Mouse (Mus musculus): ENCODE measurements around the gene Poldip2. TPM values are rescaled to one million over a fixed set of nuclear protein-coding genes. Genes with fewer than 3 reads are reported as not detected.

The Poldip2 gene
- polyA plus RNA-seq, 1 experiment from 2014 or later: 185 TPM

- no peak for DNase-seq (ENCODE audit: low spot score)
- peak within 1 kb of the TSS; percentile 91 for H3K27ac ChIP-seq (ENCODE audit: low read depth, low read length)
- H3K4me3 ChIP-seq (ENCODE audit: low read depth, low read length): peak within 1 kb of the TSS; percentile 87
- H3K9me3 ChIP-seq (replicated peaks; ENCODE audit: control insufficient read depth, low read length): no peaks in the 10 kb centered on the region
- no peaks in the 10 kb centered on the region for H3K27me3 ChIP-seq (replicated peaks; ENCODE audit: control insufficient read depth, insufficient read depth, low read length)
- peaks cover 12% of the 10 kb centered on the region for H3K4me1 ChIP-seq (ENCODE audit: control insufficient read depth, insufficient read depth, low read length)
- WGBS: 69% methylated on average over 7 of the region's 7 CpGs
- H3K9ac ChIP-seq (ENCODE audit: low read length): peak within 1 kb of the TSS; percentile 92
- no peak for ATAC-seq
- no peaks in the 10 kb centered on the region for H3K36me3 ChIP-seq (ENCODE audit: control insufficient read depth, insufficient read depth, low read length)
- H3K4me2 ChIP-seq (ENCODE audit: low read length): peak within 1 kb of the TSS; percentile 82
Measured at GRCm38 (mm10) chr11:78499004-78499403, 13.0 kb upstream of the Poldip2 start, which contains the start of gene Vtn. Gene Vtn (plus strand): TSS chr11:78499091.

- Histone ChIP-seq H3K27me3 (replicated peaks; ENCODE audit: control insufficient read depth, insufficient read depth, low read length) (no peaks in the 10 kb centered on the region), H3K27ac (ENCODE audit: low read depth, low read length) (no peak overlapping the region), H3K9me3 (replicated peaks; ENCODE audit: control insufficient read depth, low read length) (no peaks in the 10 kb centered on the region), H3K9ac (ENCODE audit: low read length) (no peak overlapping the region), H3K4me2 (ENCODE audit: low read length) (no peak overlapping the region), H3K4me1 (ENCODE audit: control insufficient read depth, insufficient read depth, low read length) (peaks cover 12% of the 10 kb centered on the region), H3K4me3 (ENCODE audit: low read depth, low read length) (no peak overlapping the region), H3K36me3 (ENCODE audit: control insufficient read depth, insufficient read depth, low read length) (no peaks in the 10 kb centered on the region)
- WGBS: 51% methylated on average over 16 of the region's 16 CpGs
- ATAC-seq: no peak
- no peak for DNase-seq (ENCODE audit: low spot score)
Measured at GRCm38 (mm10) chr11:78499543-78499942, 12.4 kb upstream of the Poldip2 start.

DNA sequence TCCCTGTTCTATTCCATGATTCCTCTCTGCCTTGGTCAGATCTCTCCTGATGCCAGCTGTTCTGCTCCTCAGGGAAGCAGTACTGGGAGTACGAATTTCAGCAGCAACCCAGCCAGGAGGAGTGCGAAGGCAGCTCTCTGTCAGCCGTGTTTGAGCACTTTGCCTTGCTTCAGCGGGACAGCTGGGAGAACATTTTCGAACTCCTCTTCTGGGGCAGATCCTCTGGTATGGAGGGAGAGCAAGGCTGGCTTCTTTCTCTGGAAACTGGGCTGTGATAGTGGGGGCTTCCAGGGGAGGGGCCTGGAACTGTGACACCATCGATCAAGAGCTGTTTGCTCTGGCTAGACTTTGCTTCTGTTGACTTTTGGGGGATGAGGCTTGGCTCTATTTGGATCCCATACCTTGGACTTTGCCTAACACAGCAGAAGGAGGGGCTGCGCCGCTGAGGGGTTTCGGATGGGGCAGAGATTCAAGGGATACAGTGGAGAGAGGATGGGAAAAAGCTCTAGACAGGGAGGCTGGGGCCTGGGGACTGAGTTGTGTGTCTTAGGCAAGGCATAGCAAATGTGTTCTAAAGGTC, 11.3 kb upstream of the Poldip2 start:
- peaks cover 10% of the 10 kb centered on the region for H3K4me1 ChIP-seq (ENCODE audit: control insufficient read depth, insufficient read depth, low read length)
- H3K27me3 ChIP-seq (replicated peaks; ENCODE audit: control insufficient read depth, insufficient read depth, low read length): no peaks in the 10 kb centered on the region
- peaks cover 7% of the 10 kb centered on the region for H3K36me3 ChIP-seq (ENCODE audit: control insufficient read depth, insufficient read depth, low read length)
- 73% methylated on average over 9 of the region's 9 CpGs for WGBS
- H3K4me3 ChIP-seq (ENCODE audit: low read depth, low read length): no peak overlapping the region
- no peaks in the 10 kb centered on the region for H3K9me3 ChIP-seq (replicated peaks; ENCODE audit: control insufficient read depth, low read length)
- H3K27ac ChIP-seq (ENCODE audit: low read depth, low read length): no peak overlapping the region
- no peak for ATAC-seq
- H3K9ac ChIP-seq (ENCODE audit: low read length): no peak overlapping the region
- H3K4me2 ChIP-seq (ENCODE audit: low read length): no peak overlapping the region
- DNase-seq (ENCODE audit: low spot score): no peak

- Histone ChIP-seq H3K9ac (ENCODE audit: low read length) (no peak overlapping the region), H3K36me3 (ENCODE audit: control insufficient read depth, insufficient read depth, low read length) (peaks cover 15% of the 10 kb centered on the region), H3K4me2 (ENCODE audit: low read length) (no peak overlapping the region), H3K27ac (ENCODE audit: low read depth, low read length) (no peak overlapping the region), H3K4me1 (ENCODE audit: control insufficient read depth, insufficient read depth, low read length) (peaks cover 2% of the 10 kb centered on the region; the same call in 1 of the 2 replicates), H3K9me3 (replicated peaks; ENCODE audit: control insufficient read depth, low read length) (no peaks in the 10 kb centered on the region), H3K27me3 (replicated peaks; ENCODE audit: control insufficient read depth, insufficient read depth, low read length) (no peaks in the 10 kb centered on the region), H3K4me3 (ENCODE audit: low read depth, low read length) (no peak overlapping the region)
- ATAC-seq (no peak), DNase-seq (ENCODE audit: low spot score) (no peak)
- WGBS: 83% methylated on average over 20 of the region's 20 CpGs
Measured at GRCm38 (mm10) chr11:78501529-78501928, 10.5 kb upstream of the Poldip2 start.

DNA sequence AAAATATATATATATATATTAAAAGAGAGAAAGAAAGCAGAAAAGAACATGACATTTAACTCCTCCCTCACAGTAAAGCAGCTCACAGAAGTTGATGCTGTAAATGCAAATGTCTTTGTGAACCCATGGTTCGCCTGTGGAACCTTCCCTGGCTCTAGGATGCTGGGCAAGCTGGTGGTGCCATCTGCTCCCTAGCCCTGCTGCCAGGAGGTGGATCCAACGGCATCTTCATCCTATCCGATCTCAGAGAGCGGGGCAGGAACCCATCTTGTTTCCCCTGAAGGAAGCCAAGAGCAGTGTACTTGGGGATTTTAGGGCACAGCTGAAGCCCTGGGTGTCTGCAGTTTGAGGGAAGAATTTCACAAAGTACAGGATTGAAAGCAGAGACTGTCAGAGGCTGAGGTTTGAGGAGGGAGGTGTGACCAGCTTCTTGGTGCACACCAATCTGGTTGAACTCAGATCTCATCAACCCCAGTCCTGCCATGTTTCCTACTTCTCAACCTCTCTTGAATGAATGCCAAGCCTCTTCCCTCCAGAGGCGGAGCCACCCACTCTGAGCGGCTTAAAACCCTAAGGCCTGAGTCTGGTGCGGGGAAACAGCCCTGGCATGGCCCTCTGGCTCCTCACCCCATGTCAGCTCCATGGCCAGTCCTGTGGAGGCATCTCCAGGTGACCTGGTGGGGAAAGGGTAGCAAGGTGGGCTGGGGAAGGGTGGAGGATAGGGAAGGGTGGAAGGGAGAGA, 8.9 kb upstream of the Poldip2 start, which contains the start of gene Sebox:
Sebox (plus strand) TSS at position 539 of the 742 bp plus-strand sequence.
- no peak within 1 kb of the TSS for H3K4me3 ChIP-seq (ENCODE audit: low read depth, low read length)
- no peak within 1 kb of the TSS for H3K9ac ChIP-seq (ENCODE audit: low read length)
- ATAC-seq (no peak), DNase-seq (ENCODE audit: low spot score) (peak; percentile 59)
- H3K4me2 ChIP-seq (ENCODE audit: low read length): no peak within 1 kb of the TSS
- H3K27ac ChIP-seq (ENCODE audit: low read depth, low read length): peak within 1 kb of the TSS; percentile 46; the same call in 1 of the 2 replicates
- no peaks in the 10 kb centered on the region for H3K27me3 ChIP-seq (replicated peaks; ENCODE audit: control insufficient read depth, insufficient read depth, low read length)
- H3K9me3 ChIP-seq (replicated peaks; ENCODE audit: control insufficient read depth, low read length): no peaks in the 10 kb centered on the region
- H3K36me3 ChIP-seq (ENCODE audit: control insufficient read depth, insufficient read depth, low read length): peaks cover 29% of the 10 kb centered on the region
- no peaks in the 10 kb centered on the region for H3K4me1 ChIP-seq (ENCODE audit: control insufficient read depth, insufficient read depth, low read length)
- whole genome bisulfite sequencing: 65% methylated on average over 7 of the region's 7 CpGs

DNA sequence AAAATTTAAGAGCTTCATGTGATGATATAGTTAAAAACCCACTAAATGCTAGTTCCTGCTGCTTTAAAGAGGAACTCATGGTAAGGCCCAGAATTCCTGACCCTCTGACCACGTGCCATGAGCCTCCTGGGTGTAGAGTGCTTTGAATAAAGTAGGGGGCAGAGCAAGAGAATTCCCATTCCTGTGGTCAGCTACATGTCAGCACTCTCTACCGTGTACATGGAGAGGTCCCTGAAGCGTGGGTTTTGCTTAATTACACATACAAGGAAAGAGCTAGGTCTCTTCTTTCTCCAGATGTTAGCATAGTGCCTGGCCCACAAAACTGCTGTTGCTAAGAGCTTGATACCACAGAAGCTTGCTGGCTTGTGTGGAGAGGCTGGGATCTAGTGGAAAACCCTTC, 6.6 kb upstream of the Poldip2 start:
- Histone ChIP-seq H3K27ac (ENCODE audit: low read depth, low read length) (no peak overlapping the region), H3K4me3 (ENCODE audit: low read depth, low read length) (no peak overlapping the region), H3K9me3 (replicated peaks; ENCODE audit: control insufficient read depth, low read length) (no peaks in the 10 kb centered on the region), H3K27me3 (replicated peaks; ENCODE audit: control insufficient read depth, insufficient read depth, low read length) (no peaks in the 10 kb centered on the region), H3K4me2 (ENCODE audit: low read length) (no peak overlapping the region), H3K4me1 (ENCODE audit: control insufficient read depth, insufficient read depth, low read length) (no peaks in the 10 kb centered on the region), H3K36me3 (ENCODE audit: control insufficient read depth, insufficient read depth, low read length) (peaks cover 36% of the 10 kb centered on the region), H3K9ac (ENCODE audit: low read length) (no peak overlapping the region)
- DNase-seq (ENCODE audit: low spot score) (no peak), ATAC-seq (no peak)
- WGBS: 81% methylated on average over 3 of the region's 3 CpGs

- H3K27me3 ChIP-seq (replicated peaks; ENCODE audit: control insufficient read depth, insufficient read depth, low read length): no peaks in the 10 kb centered on the region
- WGBS: 83% methylated on average over 5 of the region's 5 CpGs
- DNase-seq (ENCODE audit: low spot score): peak; percentile 46
Measured at GRCm38 (mm10) chr11:78509148-78509547, 2.8 kb upstream of the Poldip2 start.

GRCm38 (mm10) chr11:78513106-78513790, 1.3 kb downstream of the Poldip2 start:
- no peak overlapping the region for H3K27ac ChIP-seq (ENCODE audit: low read depth, low read length)
- no peak for DNase-seq (ENCODE audit: low spot score)
- H3K4me1 ChIP-seq (ENCODE audit: control insufficient read depth, insufficient read depth, low read length): peaks cover 8% of the 10 kb centered on the region; the same call in 1 of the 2 replicates
- no peaks in the 10 kb centered on the region for H3K9me3 ChIP-seq (replicated peaks; ENCODE audit: control insufficient read depth, low read length)
- peak overlapping the region; percentile 97 for H3K9ac ChIP-seq (ENCODE audit: low read length)
- H3K4me3 ChIP-seq (ENCODE audit: low read depth, low read length): peak overlapping the region; percentile 88
- H3K27me3 ChIP-seq (replicated peaks; ENCODE audit: control insufficient read depth, insufficient read depth, low read length): no peaks in the 10 kb centered on the region
- 78% methylated on average over 3 of the region's 3 CpGs for WGBS
- peaks cover 39% of the 10 kb centered on the region for H3K36me3 ChIP-seq (ENCODE audit: control insufficient read depth, insufficient read depth, low read length)
- peak overlapping the region; percentile 90 for H3K4me2 ChIP-seq (ENCODE audit: low read length)
- ATAC-seq: no peak

More at GRCm38 (mm10) chr11:78509148-78509547, 2.8 kb upstream of the Poldip2 start:
- Histone ChIP-seq H3K9ac (ENCODE audit: low read length) (no peak overlapping the region), H3K36me3 (ENCODE audit: control insufficient read depth, insufficient read depth, low read length) (peaks cover 36% of the 10 kb centered on the region), H3K4me1 (ENCODE audit: control insufficient read depth, insufficient read depth, low read length) (peaks cover 8% of the 10 kb centered on the region; the same call in 1 of the 2 replicates), H3K4me2 (ENCODE audit: low read length) (no peak overlapping the region), H3K4me3 (ENCODE audit: low read depth, low read length) (no peak overlapping the region), H3K27ac (ENCODE audit: low read depth, low read length) (no peak overlapping the region), H3K9me3 (replicated peaks; ENCODE audit: control insufficient read depth, low read length) (no peaks in the 10 kb centered on the region)
- no peak for ATAC-seq
